Mouse (Mus musculus): ENCODE results near the gene Sin3b.
"Not testable (repeated sequence)": the region's sequence is repeated elsewhere in the genome, so short reads cannot be mapped to it uniquely, and the experiment has no call there.

Gene Sin3b

DNA sequence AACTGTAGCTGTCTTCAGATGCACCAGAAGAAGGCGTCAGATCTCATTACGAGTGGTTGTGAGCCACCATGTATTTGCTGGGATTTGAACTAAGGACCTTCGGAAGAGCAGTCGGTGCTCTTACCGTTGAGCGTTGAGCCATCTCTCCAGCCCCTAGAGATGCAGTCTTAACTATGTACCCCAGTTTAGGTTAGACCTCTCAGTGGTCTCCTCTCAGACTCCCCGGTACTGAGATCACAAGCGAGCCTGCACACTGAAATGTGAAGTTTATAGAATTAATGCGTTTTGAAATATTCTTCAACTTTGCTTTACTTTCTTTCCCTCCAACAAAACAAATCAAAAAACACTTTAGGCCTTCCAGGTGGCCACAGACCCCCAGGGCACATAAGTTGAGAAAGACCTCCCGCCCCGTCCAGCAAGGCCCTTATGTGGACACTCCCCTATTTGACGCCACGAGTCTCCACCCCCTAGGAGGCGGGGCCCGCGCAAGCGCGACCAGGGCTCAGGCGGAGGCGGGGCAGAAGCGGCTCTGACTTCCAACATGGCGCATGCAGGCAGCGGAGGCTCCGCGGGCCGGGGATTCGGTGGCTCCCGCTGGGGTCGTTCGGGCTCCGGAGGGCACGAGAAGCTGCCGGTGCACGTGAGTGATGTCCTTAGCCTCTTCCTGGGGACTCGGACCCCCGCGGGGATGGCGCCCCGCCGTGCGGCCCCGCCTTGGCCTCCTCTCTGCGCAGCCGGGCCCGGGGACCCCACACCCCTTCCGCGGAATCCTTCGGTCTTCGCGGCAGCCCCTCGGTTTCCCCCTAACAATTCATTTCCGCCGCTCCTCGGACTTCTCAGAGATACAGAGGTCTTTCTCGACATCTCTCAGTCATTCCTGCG, at the start of gene Sin3b:
Sin3b (plus strand) TSS at position 517 of the 882 bp plus-strand sequence.
- peak; percentile 96 for DNase-seq (ENCODE audit: low read depth)

DNA sequence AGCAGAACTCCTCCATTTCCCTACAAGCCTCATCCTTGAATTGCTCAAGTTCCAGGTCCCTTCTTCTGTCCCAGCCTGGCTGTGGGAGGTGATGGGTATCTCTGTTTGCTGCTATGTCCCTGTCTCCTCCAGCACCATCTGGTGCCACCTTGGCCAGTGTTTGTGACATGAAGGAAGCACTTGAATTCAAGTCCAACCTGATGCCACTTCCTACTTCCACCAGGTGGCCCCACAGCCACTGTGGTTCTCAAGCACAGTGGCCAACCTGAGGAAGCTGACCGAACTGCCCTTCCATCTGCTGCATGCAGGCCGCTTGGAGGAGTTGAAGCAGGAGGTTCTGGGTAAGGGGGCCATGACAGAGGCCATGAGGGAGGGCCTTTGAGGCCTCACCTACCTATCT, 48.9 kb upstream of the Sin3b start:
- DNase-seq (ENCODE audit: low read depth), result no peak

DNA sequence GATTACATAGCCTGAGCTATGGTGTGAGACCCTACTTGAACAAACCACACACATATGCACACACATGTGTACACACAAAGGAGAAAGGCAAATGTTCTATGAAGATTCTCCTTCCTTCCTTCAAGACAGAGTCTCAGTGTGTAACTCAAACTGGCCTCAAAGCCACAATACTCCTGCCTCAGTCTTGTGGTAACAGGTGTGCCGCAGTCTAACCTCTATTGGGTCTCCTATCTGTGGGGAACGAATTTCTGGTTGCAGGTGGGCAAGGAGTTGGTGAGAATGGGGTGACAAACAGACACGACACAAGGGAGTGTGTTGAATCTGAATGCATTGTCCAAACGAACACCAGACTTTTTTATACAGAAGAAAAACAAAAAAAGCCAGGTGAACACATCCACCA, 46.6 kb upstream of the Sin3b start:
- no peak for DNase-seq (ENCODE audit: low read depth)

DNA sequence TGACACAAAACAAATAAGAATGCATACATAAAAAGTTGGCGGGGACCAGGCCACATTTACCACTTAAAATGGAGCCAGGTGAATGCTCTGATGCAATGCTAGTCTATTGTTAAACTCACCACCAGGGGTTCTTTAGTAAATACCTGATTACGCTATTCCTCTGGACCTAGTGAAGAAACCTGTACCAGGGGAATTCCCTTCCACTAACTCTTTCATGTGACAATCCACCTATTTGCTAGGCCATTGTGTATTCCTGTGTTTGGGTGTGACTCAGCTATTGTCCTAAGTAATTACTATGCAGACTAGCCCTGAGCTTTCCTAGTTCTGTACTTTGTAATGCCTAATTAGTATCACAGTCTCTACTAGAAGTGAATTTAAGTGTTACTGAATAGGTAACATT, 46.2 kb upstream of the Sin3b start:
- not testable (repeated sequence) for DNase-seq (ENCODE audit: low read depth)

DNA sequence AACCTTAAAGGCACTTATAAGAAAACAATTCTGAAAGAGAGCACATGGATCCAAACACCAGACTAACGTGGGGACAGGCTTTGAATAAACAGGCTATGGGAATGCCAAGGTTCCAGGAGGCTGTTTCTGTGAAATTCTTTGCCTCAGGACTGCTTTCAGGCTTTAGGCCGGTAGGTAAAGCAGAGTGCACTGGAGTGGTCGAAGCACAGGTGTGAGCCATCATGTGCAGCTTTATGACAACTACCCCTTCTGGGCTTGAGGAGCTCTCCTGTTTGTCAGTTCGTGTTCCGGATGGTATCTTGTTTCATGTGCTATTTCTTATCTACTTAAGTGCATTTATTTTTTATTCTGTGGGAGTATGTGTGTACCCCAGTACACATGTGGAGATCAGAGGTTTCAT, 45.8 kb upstream of the Sin3b start:
- DNase-seq (ENCODE audit: low read depth), result no peak

DNA sequence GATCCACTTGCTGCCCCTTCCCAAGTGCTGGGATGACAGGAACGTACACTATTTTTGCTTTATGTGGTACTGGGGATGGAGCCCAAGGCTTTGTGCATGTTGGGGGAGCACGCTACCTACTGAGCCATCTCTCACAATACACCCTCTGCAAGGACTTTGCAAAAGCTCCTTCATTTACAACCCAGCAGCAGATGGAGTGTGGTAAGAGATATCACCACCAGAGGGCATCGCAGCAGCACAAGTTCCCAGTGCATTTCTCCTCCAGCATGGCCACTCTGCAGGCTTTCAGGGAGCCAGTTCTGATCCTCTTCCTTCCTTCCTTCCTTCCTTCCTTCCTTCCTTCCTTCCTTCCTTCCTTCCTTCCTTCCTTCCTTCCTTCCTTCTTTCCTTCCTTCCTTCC, 43.0 kb upstream of the Sin3b start:
- peak; percentile 86 for DNase-seq (ENCODE audit: low read depth)

DNA sequence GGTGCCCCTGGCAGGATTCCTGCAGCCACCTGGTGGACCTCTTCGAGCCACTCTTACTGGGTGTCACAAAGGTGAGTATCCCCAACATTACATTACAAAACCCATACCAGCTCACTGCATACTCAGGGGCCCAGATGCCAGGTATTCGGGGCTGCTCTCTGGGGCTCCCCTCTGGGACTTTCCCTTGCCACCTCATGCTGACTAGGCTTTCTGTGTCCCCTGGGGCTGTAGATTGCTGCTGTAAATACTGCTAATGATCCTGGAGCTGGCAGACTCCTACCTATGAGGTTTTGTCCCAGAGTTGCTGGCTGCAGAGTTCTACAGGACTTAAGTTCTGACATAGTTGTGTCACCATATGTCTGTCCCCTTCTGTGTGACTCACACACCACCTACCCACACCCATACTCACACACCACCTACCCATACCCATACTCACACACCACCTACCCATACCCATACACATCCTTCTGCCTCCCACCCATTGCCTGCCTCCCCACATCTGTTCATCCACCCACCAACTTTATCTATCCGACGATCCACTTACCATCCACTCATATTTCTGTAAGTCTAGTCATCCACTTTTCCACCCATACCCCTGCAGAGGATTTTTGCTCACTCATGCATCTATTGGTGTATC, 40.9 kb upstream of the Sin3b start:
- peak; percentile 24 for DNase-seq (ENCODE audit: low read depth)

DNA sequence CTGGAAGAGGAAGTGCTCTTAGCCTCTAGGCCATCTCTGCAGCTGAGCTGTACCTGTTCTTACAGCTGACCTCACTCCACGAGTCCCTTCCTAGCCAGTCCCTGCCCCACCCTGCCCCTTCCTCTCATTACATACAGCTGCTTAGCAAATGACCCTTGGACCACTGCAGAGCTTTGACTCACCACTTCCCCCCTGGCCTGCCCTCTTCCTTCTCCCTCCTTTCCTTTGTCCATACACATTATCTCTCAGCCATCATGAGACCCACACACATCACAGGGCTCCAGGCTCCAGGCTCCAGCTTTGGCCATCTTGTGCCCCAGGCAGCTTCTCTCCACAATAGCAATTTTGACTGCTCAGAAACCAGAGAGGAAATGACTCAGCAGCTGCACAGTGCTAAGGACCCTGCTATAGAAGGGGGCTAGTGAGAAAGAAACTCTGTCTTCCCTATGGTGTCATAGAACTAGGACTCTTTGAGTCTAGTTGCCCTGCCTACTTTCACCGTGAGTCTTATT, 40.0 kb upstream of the Sin3b start:
- DNase-seq (ENCODE audit: low read depth), result peak; percentile 35

DNA sequence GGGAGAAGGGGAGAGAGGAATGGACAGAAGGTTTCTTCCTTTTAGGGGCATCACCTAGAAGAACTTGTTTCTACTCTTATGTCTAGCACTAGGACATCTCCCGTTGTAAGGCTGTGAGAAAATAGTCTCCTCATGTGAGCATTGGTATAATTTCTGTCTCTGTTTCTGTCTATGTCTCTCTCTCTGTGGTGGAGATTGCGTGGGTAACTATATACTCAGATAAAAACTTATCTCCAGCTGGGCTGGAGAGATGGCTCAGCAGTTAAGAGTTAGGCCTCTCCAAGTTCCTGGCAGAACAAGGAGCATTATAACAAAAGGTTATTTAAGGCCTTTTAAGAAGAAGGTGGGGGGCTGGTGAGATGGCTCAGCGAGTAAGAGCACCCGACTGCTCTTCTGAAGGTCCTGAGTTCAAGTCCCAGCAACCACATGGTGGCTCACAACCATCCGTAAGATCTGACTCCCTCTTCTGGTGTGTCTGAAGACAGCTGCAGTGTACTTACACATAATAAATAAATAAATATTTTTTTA, 39.4 kb upstream of the Sin3b start:
- DNase-seq (ENCODE audit: low read depth), result not testable (repeated sequence)

DNA sequence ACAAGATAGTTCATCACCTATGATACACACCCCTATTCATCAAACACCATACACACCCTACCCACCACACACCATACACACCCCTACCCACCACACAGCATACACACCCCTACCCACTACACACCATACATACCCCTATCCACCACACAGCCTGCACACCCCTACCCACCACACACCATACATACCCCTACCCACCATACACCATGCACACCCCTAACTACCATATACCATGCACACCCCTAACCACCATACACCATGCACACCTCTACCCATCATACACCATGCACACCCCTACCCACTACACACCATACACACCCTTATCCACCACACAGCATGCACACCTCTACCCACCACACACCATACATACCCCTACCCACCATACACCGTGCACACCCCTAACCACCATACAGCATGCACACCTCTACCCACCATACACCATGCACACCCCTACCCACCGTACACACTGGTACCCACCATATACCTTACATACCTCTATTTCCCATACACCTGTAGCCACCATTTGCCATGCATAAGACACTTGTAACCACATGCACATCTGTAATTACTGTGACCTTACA, 24.6 kb upstream of the Sin3b start:
- DNase-seq (ENCODE audit: low read depth), result no peak

DNA sequence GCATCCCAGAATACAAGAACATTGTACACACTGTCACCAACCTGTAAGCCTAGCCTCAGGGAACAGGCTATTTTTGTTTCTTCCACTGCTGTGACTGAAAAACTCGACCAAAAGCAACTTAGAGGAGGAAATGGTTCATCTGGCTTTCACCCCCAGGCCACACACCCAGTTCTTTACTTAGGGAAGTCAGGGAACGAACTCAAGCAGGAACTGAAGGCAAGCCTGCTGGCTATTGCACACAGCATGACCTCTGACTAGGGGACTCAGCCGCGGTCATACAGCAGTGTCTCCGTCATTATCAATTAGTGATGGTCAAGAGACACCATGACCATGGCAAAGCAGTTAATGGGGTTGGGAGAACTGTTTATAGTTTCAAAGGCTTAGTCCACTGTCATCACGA, 10.5 kb upstream of the Sin3b start:
- no peak for DNase-seq (ENCODE audit: low read depth)

DNA sequence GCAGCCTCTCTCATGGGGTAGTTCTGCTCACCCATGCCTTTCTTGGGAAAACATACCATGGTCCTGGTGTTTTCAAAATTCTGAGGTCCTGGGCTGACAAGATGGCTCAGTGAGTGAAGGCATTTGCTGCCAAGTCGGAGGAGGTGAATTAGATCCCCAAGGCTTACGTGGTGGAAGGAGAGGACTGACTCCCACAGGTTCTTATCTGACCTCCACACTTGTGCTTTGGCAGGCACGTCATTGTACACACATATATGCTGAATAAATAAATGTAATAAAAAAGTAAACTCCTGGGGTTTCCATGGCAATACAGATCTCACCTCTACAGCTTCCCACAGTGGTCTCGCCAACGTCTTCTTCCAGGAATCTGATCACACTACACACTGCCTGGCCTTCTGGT, 6.5 kb upstream of the Sin3b start:
- no peak for DNase-seq (ENCODE audit: low read depth)

DNA sequence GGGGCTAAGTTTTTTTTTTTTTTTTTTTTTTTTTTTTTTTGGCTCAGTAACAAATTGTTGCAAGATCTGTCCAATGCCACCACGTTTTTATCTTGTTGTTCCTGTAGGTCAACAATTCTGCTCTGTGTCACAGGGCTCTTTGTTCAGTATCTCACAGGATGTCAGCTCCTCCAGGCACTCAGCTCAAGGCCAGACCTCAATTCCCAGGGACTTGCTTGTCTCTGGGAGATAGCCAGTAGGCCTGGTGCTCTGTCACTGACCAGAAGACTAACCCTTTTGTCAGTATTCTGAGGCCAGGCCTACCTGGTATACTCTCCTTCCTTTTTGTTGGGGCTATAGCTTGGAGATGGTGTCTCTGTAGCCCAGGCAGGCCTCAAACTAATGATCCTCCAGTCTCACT, 2.5 kb upstream of the Sin3b start:
- no peak for DNase-seq (ENCODE audit: low read depth)

DNA sequence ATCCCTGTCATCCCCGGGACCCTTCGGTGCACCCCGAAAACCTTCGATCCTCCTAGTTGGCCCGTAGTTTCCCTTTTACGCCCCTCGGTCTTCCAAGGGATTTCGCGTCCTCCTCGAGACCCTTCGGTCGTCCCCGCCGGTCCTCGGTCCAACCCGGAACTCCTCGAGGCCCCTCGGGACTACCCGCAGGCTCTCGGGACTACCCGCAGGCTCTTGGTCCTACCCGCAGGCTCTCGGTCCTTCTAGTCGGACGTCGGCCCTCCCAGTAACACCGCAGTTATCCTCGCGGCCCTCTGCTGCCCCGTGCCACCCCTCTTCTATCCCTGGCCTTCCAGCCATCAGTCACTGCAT, 541 bp downstream of the Sin3b start:
- DNase-seq (ENCODE audit: low read depth), result peak; percentile 35

DNA sequence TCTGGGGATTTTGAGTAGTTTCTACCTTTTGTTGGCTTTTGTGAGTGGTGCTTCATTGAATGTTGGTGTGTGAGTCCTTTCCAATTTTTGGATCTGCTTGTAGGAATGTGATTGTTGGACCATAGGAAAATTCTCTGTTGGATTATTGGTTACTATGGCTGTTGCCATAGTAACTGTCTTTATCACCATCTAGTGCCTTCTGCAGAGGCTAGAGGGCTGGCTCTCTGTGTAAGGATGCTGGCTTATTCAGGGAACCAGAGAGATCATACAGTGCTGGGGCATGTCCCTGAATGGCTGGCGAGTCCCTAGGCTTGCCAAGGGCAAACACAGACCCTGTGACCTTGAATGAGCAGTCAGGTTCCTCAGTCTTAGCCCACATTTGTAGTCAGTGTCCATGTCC, 5.6 kb downstream of the Sin3b start:
- DNase-seq (ENCODE audit: low read depth), result no peak

DNA sequence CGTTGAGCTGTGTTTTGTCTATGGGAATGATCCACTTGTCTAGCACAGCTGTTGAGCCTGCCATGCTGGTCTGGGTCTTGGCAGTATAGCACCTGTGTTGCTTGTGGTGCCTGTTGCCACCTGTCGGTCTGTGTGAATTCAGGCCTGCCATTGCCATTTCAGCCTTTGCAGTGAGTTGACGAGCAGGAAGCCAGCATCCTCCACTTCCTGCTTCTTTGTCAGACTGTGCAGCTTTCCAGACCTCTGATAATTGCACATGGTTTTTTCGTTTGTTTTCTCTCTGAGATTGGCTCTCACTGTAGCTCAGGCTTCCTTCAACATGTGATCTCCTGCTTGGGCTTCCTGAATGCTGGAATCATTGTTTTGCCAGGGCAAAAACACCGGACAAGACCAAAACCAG, 11.9 kb downstream of the Sin3b start:
- no peak for DNase-seq (ENCODE audit: low read depth)

DNA sequence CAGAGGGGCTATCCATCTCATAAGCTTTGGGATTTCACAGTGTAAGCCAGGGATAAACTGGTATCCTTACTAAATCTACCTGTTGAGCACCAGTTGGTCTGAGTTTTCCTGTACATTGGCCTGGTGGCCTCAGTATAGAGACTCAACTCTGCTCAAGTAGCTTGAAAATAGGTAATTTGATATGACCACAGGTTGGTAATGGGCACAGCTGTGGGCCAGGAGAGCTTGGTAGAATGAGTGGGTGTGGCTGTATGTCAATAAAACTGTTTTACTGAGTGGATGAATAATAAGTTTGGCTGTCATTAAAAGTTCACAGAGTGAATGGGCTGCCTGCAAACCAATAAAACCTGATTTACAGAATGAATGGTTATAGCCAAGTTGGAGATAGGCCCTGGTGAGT, 13.8 kb downstream of the Sin3b start:
- DNase-seq (ENCODE audit: low read depth), result no peak

DNA sequence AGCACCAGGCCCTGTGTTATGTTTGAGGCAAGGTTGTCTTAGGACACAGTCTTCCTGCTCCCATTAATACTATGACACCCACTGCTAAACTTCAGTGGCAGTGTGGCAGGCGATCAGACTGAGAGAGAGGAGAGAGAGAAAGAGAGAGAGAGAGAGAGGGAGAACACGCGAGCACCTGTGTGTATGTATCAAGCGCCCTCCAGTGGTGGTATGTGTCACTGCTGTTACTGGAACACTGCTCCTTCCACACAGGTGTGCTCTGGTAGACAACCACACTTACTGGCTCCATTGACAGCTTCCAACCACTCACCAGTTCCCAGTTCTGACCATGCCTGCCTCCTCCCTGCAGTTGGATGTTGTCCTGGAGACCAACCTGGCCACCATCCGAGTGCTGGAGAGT, 23.0 kb downstream of the Sin3b start:
- DNase-seq (ENCODE audit: low read depth), result peak; percentile 62

DNA sequence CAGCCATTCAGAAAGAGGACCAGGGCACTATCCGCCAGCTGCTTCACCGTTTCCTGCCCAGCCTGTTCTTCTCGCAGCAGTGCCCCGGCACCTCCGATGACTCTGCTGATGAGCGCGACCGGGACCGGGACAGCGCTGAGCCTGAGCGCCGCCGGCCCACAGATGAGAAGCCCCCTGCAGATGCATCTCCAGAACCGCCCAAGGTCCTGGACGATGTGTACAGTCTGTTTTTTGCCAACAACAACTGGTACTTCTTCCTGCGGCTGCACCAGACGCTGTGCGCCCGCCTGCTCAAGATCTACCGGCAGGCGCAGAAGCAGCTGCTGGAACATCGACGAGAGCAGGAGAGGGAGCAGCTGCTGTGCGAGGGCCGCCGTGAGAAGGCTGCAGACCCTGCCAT, 26.8 kb downstream of the Sin3b start:
- DNase-seq (ENCODE audit: low read depth), result no peak

DNA sequence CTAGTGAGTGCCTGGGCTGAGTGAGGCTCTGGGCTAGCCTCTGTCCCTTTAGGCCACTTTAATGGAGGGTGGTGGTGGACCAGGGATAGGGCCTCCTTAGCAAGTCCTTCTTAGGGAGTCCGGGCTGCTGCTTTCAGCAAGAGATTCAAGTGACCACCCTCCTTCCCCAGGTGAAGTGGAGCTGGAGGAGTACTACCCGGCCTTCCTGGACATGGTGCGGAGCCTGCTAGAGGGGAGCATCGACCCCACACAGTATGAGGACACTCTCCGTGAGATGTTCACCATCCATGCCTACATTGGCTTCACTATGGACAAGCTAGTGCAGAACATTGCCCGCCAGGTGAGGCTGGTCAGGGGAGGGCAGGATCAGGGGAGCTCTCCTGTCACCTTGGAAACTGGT, 27.2 kb downstream of the Sin3b start:
- no peak for DNase-seq (ENCODE audit: low read depth)

DNA sequence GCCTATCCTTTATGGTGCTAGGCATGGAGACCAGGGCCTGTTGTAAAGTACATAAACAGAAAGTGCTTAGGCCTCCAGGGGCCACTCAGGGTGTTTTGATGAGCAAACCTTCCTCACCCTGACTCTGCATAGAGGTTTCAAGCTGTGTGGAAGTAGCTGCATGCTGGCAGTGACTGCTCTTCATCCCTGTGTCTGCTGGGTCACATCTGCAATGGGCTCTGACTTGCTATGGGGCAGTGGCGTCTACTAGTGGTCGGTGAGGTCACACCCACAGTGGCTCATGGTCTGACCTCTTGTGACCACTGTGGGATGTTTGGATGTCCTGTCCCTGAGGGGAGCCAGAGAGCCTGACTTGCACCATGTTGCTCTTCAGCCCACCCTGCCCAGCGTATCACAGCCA, 28.0 kb downstream of the Sin3b start:
- no peak for DNase-seq (ENCODE audit: low read depth)

DNA sequence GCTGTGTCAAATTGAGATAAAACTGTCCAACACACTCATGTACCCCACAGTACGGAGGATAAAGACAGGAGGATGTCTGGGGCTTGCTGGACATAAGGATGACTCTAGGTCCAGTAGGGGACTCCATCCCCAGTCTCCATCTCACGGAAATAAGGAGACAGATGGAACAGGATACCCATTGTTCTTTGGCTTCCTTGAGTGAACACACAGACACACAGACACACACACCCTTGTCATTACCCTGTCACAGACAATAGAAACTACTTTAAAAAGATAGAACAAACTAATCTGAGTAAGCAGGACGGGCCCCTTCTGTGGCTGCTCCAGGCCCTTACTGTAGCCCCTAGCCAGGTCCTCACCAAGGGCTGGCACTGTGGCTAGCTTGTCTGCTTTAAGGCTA, 29.2 kb downstream of the Sin3b start:
- DNase-seq (ENCODE audit: low read depth), result no peak

DNA sequence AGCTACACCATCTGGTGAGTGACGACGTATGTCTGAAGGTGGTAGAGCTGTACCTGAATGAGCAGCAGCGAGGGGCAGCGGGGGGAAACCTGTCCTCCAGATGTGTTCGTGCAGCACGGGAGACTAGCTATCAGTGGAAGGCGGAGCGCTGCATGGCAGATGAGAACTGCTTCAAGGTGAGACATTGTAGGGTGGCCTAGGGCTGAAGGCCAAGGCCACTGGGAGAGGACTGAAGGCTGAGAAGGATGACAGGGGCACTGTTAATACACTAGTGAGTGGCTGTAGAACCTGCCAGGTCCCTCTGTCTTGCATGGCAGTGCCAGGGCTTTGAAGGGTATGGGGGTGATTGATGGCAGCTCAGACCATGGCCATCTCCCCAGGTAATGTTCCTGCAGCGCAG, 30.1 kb downstream of the Sin3b start:
- DNase-seq (ENCODE audit: low read depth), result no peak

Data from NIH3T3 (cell line).